Mouse (Mus musculus): ENCODE measurements around the gene Mast4. TPM values are rescaled to one million over a fixed set of nuclear protein-coding genes. Genes with fewer than 3 reads are reported as not detected.
"Not testable (repeated sequence)": the region's sequence is repeated elsewhere in the genome, so short reads cannot be mapped to it uniquely, and the experiment has no call there.

The Mast4 gene
- polyA plus RNA-seq (2014; fragmentation: Nextera tagmentation; extraction: Ambion mirVana), result 27.9 and 33.0 TPM in 2 replicates

- Histone ChIP-seq H3K36me3 (ENCODE audit: control insufficient read depth, insufficient read depth, low read length) (no peaks in the 10 kb centered on the region), H3K9me3 (ENCODE audit: control insufficient read depth, low read length) (no peaks in the 10 kb centered on the region; the same call in 1 of the 2 replicates), H3K9ac (replicated peaks; ENCODE audit: low read depth, low read length) (peak within 1 kb of the TSS; percentile 61), H3K27ac (ENCODE audit: low read depth, low read length) (no peak within 1 kb of the TSS), H3K4me3 (ENCODE audit: low read depth, low read length) (peak within 1 kb of the TSS; percentile 71), H3K4me2 (ENCODE audit: low read depth, low read length) (peak within 1 kb of the TSS; percentile 97), H3K27me3 (ENCODE audit: control insufficient read depth, insufficient read depth, low read length) (peaks cover 10% of the 10 kb centered on the region; the same call in 1 of the 2 replicates), H3K4me1 (ENCODE audit: control insufficient read depth, insufficient read depth, low read length) (peaks cover 12% of the 10 kb centered on the region; the same call in 1 of the 2 replicates)
- peak; percentile 95 for ATAC-seq (ENCODE audit: low read depth)
- under 1% methylated on average over 44 of the region's 44 CpGs for WGBS
Measured at GRCm38 (mm10) chr13:103334392-103334686, at the start of gene Mast4. TSS of gene Mast4 (minus strand) at chr13:103334497.

GRCm38 (mm10) chr13:103374495-103374894, 40.2 kb upstream of the Mast4 start:
- Histone ChIP-seq H3K4me3 (ENCODE audit: low read depth, low read length) (no peak overlapping the region), H3K27me3 (ENCODE audit: control insufficient read depth, insufficient read depth, low read length) (no peaks in the 10 kb centered on the region), H3K9me3 (ENCODE audit: control insufficient read depth, low read length) (no peaks in the 10 kb centered on the region), H3K36me3 (ENCODE audit: control insufficient read depth, insufficient read depth, low read length) (no peaks in the 10 kb centered on the region), H3K4me2 (ENCODE audit: low read depth, low read length) (no peak overlapping the region), H3K9ac (replicated peaks; ENCODE audit: low read depth, low read length) (no peak overlapping the region), H3K27ac (ENCODE audit: low read depth, low read length) (no peak overlapping the region), H3K4me1 (ENCODE audit: control insufficient read depth, insufficient read depth, low read length) (no peaks in the 10 kb centered on the region)
- WGBS, result 49% methylated on average over 1 of the region's 1 CpGs
- no peak for ATAC-seq (ENCODE audit: low read depth)

- Histone ChIP-seq H3K27ac (ENCODE audit: low read depth, low read length) (no peak overlapping the region), H3K4me2 (ENCODE audit: low read depth, low read length) (no peak overlapping the region), H3K4me1 (ENCODE audit: control insufficient read depth, insufficient read depth, low read length) (no peaks in the 10 kb centered on the region), H3K9me3 (ENCODE audit: control insufficient read depth, low read length) (no peaks in the 10 kb centered on the region), H3K36me3 (ENCODE audit: control insufficient read depth, insufficient read depth, low read length) (no peaks in the 10 kb centered on the region), H3K9ac (replicated peaks; ENCODE audit: low read depth, low read length) (no peak overlapping the region), H3K4me3 (ENCODE audit: low read depth, low read length) (no peak overlapping the region), H3K27me3 (ENCODE audit: control insufficient read depth, insufficient read depth, low read length) (no peaks in the 10 kb centered on the region)
- 80% methylated on average over 7 of the region's 7 CpGs for WGBS
- ATAC-seq (ENCODE audit: low read depth), result no peak
Measured at GRCm38 (mm10) chr13:103369194-103369593, 34.9 kb upstream of the Mast4 start.

GRCm38 (mm10) chr13:103363181-103363580, 28.9 kb upstream of the Mast4 start:
- Histone ChIP-seq H3K9me3 (ENCODE audit: control insufficient read depth, low read length) (no peaks in the 10 kb centered on the region), H3K4me1 (ENCODE audit: control insufficient read depth, insufficient read depth, low read length) (no peaks in the 10 kb centered on the region), H3K36me3 (ENCODE audit: control insufficient read depth, insufficient read depth, low read length) (no peaks in the 10 kb centered on the region), H3K4me2 (ENCODE audit: low read depth, low read length) (no peak overlapping the region), H3K4me3 (ENCODE audit: low read depth, low read length) (no peak overlapping the region), H3K27me3 (ENCODE audit: control insufficient read depth, insufficient read depth, low read length) (no peaks in the 10 kb centered on the region), H3K27ac (ENCODE audit: low read depth, low read length) (no peak overlapping the region), H3K9ac (replicated peaks; ENCODE audit: low read depth, low read length) (no peak overlapping the region)
- ATAC-seq (ENCODE audit: low read depth), result no peak
- 64% methylated on average over 10 of the region's 10 CpGs for WGBS

- not testable (repeated sequence) for H3K4me2 ChIP-seq (ENCODE audit: low read depth, low read length); H3K36me3 ChIP-seq (ENCODE audit: control insufficient read depth, insufficient read depth, low read length); H3K27me3 ChIP-seq (ENCODE audit: control insufficient read depth, insufficient read depth, low read length); H3K27ac ChIP-seq (ENCODE audit: low read depth, low read length); H3K4me1 ChIP-seq (ENCODE audit: control insufficient read depth, insufficient read depth, low read length); H3K9me3 ChIP-seq (ENCODE audit: control insufficient read depth, low read length); H3K9ac ChIP-seq (replicated peaks; ENCODE audit: low read depth, low read length); ATAC-seq (ENCODE audit: low read depth); H3K4me3 ChIP-seq (ENCODE audit: low read depth, low read length)
- WGBS, result 96% methylated on average over 16 of the region's 16 CpGs
Measured at GRCm38 (mm10) chr13:103357415-103357814, 23.1 kb upstream of the Mast4 start.

GRCm38 (mm10) chr13:103356909-103357308, 22.6 kb upstream of the Mast4 start:
- ATAC-seq (ENCODE audit: low read depth); H3K27me3 ChIP-seq (ENCODE audit: control insufficient read depth, insufficient read depth, low read length); H3K27ac ChIP-seq (ENCODE audit: low read depth, low read length); H3K4me1 ChIP-seq (ENCODE audit: control insufficient read depth, insufficient read depth, low read length); H3K4me2 ChIP-seq (ENCODE audit: low read depth, low read length); H3K4me3 ChIP-seq (ENCODE audit: low read depth, low read length); H3K9ac ChIP-seq (replicated peaks; ENCODE audit: low read depth, low read length); H3K36me3 ChIP-seq (ENCODE audit: control insufficient read depth, insufficient read depth, low read length); H3K9me3 ChIP-seq (ENCODE audit: control insufficient read depth, low read length): not testable (repeated sequence)
- 96% methylated on average over 5 of the region's 6 CpGs for WGBS

GRCm38 (mm10) chr13:103354737-103355136, 20.4 kb upstream of the Mast4 start:
- Histone ChIP-seq H3K27me3 (ENCODE audit: control insufficient read depth, insufficient read depth, low read length) (no peaks in the 10 kb centered on the region), H3K36me3 (ENCODE audit: control insufficient read depth, insufficient read depth, low read length) (no peaks in the 10 kb centered on the region), H3K4me2 (ENCODE audit: low read depth, low read length) (no peak overlapping the region), H3K4me3 (ENCODE audit: low read depth, low read length) (no peak overlapping the region), H3K4me1 (ENCODE audit: control insufficient read depth, insufficient read depth, low read length) (no peaks in the 10 kb centered on the region), H3K9me3 (ENCODE audit: control insufficient read depth, low read length) (no peaks in the 10 kb centered on the region), H3K9ac (replicated peaks; ENCODE audit: low read depth, low read length) (no peak overlapping the region), H3K27ac (ENCODE audit: low read depth, low read length) (no peak overlapping the region)
- no peak for ATAC-seq (ENCODE audit: low read depth)
- 74% methylated on average over 3 of the region's 3 CpGs for WGBS

- H3K4me2 ChIP-seq (ENCODE audit: low read depth, low read length), result no peak overlapping the region
- 95% methylated on average over 8 of the region's 8 CpGs for WGBS
Measured at GRCm38 (mm10) chr13:103344749-103345148, 10.5 kb upstream of the Mast4 start.

GRCm38 (mm10) chr13:103344006-103344720, 9.9 kb upstream of the Mast4 start:
- H3K27ac ChIP-seq (ENCODE audit: low read depth, low read length), result no peak overlapping the region
- no peak overlapping the region for H3K4me3 ChIP-seq (ENCODE audit: low read depth, low read length)
- no peak for ATAC-seq (ENCODE audit: low read depth)
- no peaks in the 10 kb centered on the region for H3K27me3 ChIP-seq (ENCODE audit: control insufficient read depth, insufficient read depth, low read length)
- no peak overlapping the region for H3K4me2 ChIP-seq (ENCODE audit: low read depth, low read length)
- no peak overlapping the region for H3K9ac ChIP-seq (replicated peaks; ENCODE audit: low read depth, low read length)
- 89% methylated on average over 8 of the region's 8 CpGs for WGBS
- H3K9me3 ChIP-seq (ENCODE audit: control insufficient read depth, low read length), result no peaks in the 10 kb centered on the region
- H3K4me1 ChIP-seq (ENCODE audit: control insufficient read depth, insufficient read depth, low read length), result no peaks in the 10 kb centered on the region
- no peaks in the 10 kb centered on the region for H3K36me3 ChIP-seq (ENCODE audit: control insufficient read depth, insufficient read depth, low read length)

More at GRCm38 (mm10) chr13:103344749-103345148, 10.5 kb upstream of the Mast4 start:
- no peaks in the 10 kb centered on the region for H3K27me3 ChIP-seq (ENCODE audit: control insufficient read depth, insufficient read depth, low read length)
- no peak overlapping the region for H3K4me3 ChIP-seq (ENCODE audit: low read depth, low read length)
- H3K9ac ChIP-seq (replicated peaks; ENCODE audit: low read depth, low read length), result no peak overlapping the region
- ATAC-seq (ENCODE audit: low read depth), result no peak
- H3K36me3 ChIP-seq (ENCODE audit: control insufficient read depth, insufficient read depth, low read length), result no peaks in the 10 kb centered on the region
- H3K4me1 ChIP-seq (ENCODE audit: control insufficient read depth, insufficient read depth, low read length), result no peaks in the 10 kb centered on the region
- no peak overlapping the region for H3K27ac ChIP-seq (ENCODE audit: low read depth, low read length)
- no peaks in the 10 kb centered on the region for H3K9me3 ChIP-seq (ENCODE audit: control insufficient read depth, low read length)
